Mouse (Mus musculus) left cerebral cortex, adult 8-10 months (tissue): ENCODE results near the gene Cat. TPM values are rescaled to one million over a fixed set of nuclear protein-coding genes. Genes with fewer than 3 reads are reported as not detected.
A peak's percentile ranks its signal among the peaks of the same experiment; 100 is the strongest.

Experiments used
- DNase-seq, 2 experiments: peaks; one replicate each; pipeline ENCODE4 v3.0.0; 2022; ENCODE audit warnings: low spot score in 2 of 2
- total RNA-seq, 4 experiments: library from RNA; stranded (reverse); gene quantifications; 2 replicates each; pipeline ENCODE4 v1.2.4; 2022

Cat gene
- 10 to 100 TPM; 43.7 to 51.4 (median 48.4) TPM for total RNA-seq

GRCm38 (mm10) chr2:103484617-103485401, at the start of gene Cat:
Cat (minus strand) TSS chr2:103485160.
- peak; percentile 87 to 96 for DNase-seq

- no peak for DNase-seq
These were observed 40.6 kb upstream of the Cat start for GRCm38 (mm10) chr2:103525596-103525995.

- DNase-seq, result no peak
These were observed 31.5 kb upstream of the Cat start for GRCm38 (mm10) chr2:103516472-103516871.

- no peak for DNase-seq
These were observed 30.7 kb upstream of the Cat start for GRCm38 (mm10) chr2:103515513-103516180.

- DNase-seq, result no peak
These were observed 27.3 kb upstream of the Cat start for GRCm38 (mm10) chr2:103512066-103512795.

- no peak for DNase-seq
These were observed 26.7 kb upstream of the Cat start for GRCm38 (mm10) chr2:103511631-103512030.

GRCm38 (mm10) chr2:103511042-103511441, 26.1 kb upstream of the Cat start:
- DNase-seq, result no peak

- no peak for DNase-seq
These were observed 22.7 kb upstream of the Cat start for GRCm38 (mm10) chr2:103507651-103508050.

GRCm38 (mm10) chr2:103505956-103506355, 21.0 kb upstream of the Cat start:
- no peak for DNase-seq

- no peak for DNase-seq
These were observed 19.5 kb upstream of the Cat start for GRCm38 (mm10) chr2:103504463-103504862.

- DNase-seq, result no peak
These were observed 15.8 kb upstream of the Cat start for GRCm38 (mm10) chr2:103500769-103501168.

GRCm38 (mm10) chr2:103495633-103496418, 10.9 kb upstream of the Cat start:
- no peak for DNase-seq

- no peak for DNase-seq
These were observed 8.9 kb upstream of the Cat start for GRCm38 (mm10) chr2:103493827-103494226.

- DNase-seq, result no peak
These were observed 7.6 kb upstream of the Cat start for GRCm38 (mm10) chr2:103492526-103492925.

- no peak for DNase-seq
These were observed 907 bp downstream of the Cat start for GRCm38 (mm10) chr2:103483986-103484520.

GRCm38 (mm10) chr2:103483289-103483985, 1.5 kb downstream of the Cat start:
- DNase-seq, result no peak

- no peak for DNase-seq
These were observed 3.4 kb downstream of the Cat start for GRCm38 (mm10) chr2:103481314-103482231.

GRCm38 (mm10) chr2:103480871-103481270, 4.1 kb downstream of the Cat start:
- no peak for DNase-seq

- no peak for DNase-seq
These were observed 4.7 kb downstream of the Cat start for GRCm38 (mm10) chr2:103480240-103480639.
